Mouse (Mus musculus) cerebellum, postnatal 36 days (tissue): ENCODE measurements around the gene Fgfr2.
A peak's percentile ranks its signal among the peaks of the same experiment; 100 is the strongest.

ENCODE experiments used
- DNase-seq, 2 experiments: peaks; one replicate each; pipeline ENCODE4 v3.0.0; 2021 to 2022; ENCODE audit warnings: mixed read lengths in 2 of 2

Fgfr2 gene

GRCm38 (mm10) chr7:132315149-132316091 is 807.7 kb downstream of the Fgfr2 start:
- DNase-seq: peak; percentile 80 to 85

GRCm38 (mm10) chr7:132312396-132312795 is 810.8 kb downstream of the Fgfr2 start:
- peak; percentile 58 to 63 for DNase-seq

GRCm38 (mm10) chr7:132308537-132309191 is 814.5 kb downstream of the Fgfr2 start:
- DNase-seq: no peak

- no peak for DNase-seq
Observed at GRCm38 (mm10) chr7:132307722-132308271, 815.4 kb downstream of the Fgfr2 start.

GRCm38 (mm10) chr7:132306671-132307412 is 816.3 kb downstream of the Fgfr2 start:
- DNase-seq: no peak

GRCm38 (mm10) chr7:132305492-132306375 is 817.4 kb downstream of the Fgfr2 start:
- DNase-seq: no peak

- no peak for DNase-seq
Observed at GRCm38 (mm10) chr7:132304424-132305085, 818.6 kb downstream of the Fgfr2 start.

GRCm38 (mm10) chr7:132303988-132304387 is 819.2 kb downstream of the Fgfr2 start:
- no peak for DNase-seq

GRCm38 (mm10) chr7:132302508-132303241 is 820.5 kb downstream of the Fgfr2 start:
- no peak for DNase-seq

- DNase-seq: no peak
Observed at GRCm38 (mm10) chr7:132299661-132300210, 823.4 kb downstream of the Fgfr2 start.

GRCm38 (mm10) chr7:132298412-132298990 is 824.6 kb downstream of the Fgfr2 start:
- DNase-seq: no peak

- DNase-seq: no peak
Observed at GRCm38 (mm10) chr7:132296661-132297443, 826.3 kb downstream of the Fgfr2 start.

GRCm38 (mm10) chr7:132296132-132296531 is 827.0 kb downstream of the Fgfr2 start:
- peak; percentile 75 to 79 for DNase-seq

- no peak for DNase-seq
Observed at GRCm38 (mm10) chr7:132287340-132287664, 835.8 kb downstream of the Fgfr2 start.

GRCm38 (mm10) chr7:132286630-132287339 is 836.4 kb downstream of the Fgfr2 start:
- peak in 1 of 2 experiments; percentile 36 for DNase-seq

GRCm38 (mm10) chr7:132284795-132285194 is 838.4 kb downstream of the Fgfr2 start:
- DNase-seq: no peak

- no peak for DNase-seq
Observed at GRCm38 (mm10) chr7:132284048-132284737, 839.0 kb downstream of the Fgfr2 start.

GRCm38 (mm10) chr7:132282576-132282975 is 840.6 kb downstream of the Fgfr2 start:
- no peak for DNase-seq
